ENCODE assay signal across 10 mouse cellular contexts in the genomic region with DNA sequence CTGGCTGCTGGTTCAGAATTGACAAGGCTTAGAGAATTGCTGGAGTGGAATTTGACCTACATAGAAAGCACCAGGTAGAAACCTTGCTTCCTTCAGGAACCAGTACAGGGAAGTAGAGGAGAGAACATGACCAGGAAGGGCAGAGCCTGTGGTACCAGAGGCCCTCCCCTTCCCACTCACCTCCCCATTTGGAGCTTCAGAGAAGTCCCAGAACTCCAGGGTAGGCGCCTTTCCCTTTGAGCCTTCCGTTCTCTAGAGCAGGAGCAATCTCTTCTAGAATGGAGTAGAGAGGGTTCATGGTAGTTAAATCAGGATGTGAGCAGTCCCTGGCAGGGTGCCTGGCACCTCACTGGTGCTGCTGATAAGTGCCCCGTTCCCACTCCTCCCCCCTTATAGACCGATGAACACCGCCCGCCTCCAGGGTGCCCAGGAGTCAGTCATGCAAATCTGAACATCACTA. TPM values are rescaled to one million over a fixed set of nuclear protein-coding genes. Genes with fewer than 3 reads are reported as not detected.
DNase-seq lines count a peak whose midpoint lies in the region; ATAC-seq and TF ChIP-seq lines count a peak whose summit lies in the region.
"Had no signal": no experiment of that assay in that cellular context is flagged by ENCODE, and none has a peak within 500 bp of the region (broad histone marks: within the 10 kb centered on the region; RNA-seq: fewer than 3 reads in every experiment).

No protein-coding gene starts in this region.

- 84% methylated on average over 6 of the region's 6 CpGs for WGBS in limb, embryonic 14.5 days
- 79% methylated on average over 6 of the region's 6 CpGs for WGBS in limb, embryonic 10.5 days
- WGBS in heart, embryonic 13.5 days, result 22% methylated on average over 6 of the region's 6 CpGs
- WGBS in kidney, embryonic 16.5 days, result 44% methylated on average over 6 of the region's 6 CpGs

- no peaks in the 10 kb centered on the region for H3K9me3 ChIP-seq in limb, embryonic 14.5 days (ENCODE audit: control insufficient read depth, low read length)
- no peaks in the 10 kb centered on the region for H3K9me3 ChIP-seq in limb, embryonic 10.5 days (replicated peaks)
- H3K9me3 ChIP-seq in heart, embryonic 13.5 days, result no peaks in the 10 kb centered on the region
- no peaks in the 10 kb centered on the region for H3K9me3 ChIP-seq in kidney, embryonic 16.5 days (ENCODE audit: low read length)

- no peak overlapping the region for H3K4me3 ChIP-seq in limb, embryonic 14.5 days (replicated peaks; ENCODE audit: low read length)
- H3K4me3 ChIP-seq in limb, embryonic 10.5 days, result no peak overlapping the region
- peak overlapping the region; percentile 16 for H3K4me3 ChIP-seq in heart, embryonic 13.5 days
- H3K4me3 ChIP-seq in kidney, embryonic 16.5 days (ENCODE audit: low read length), result no peak overlapping the region

- H3K4me2 ChIP-seq in limb, embryonic 14.5 days (replicated peaks; ENCODE audit: low read depth, low read length, severe bottlenecking), result no peak overlapping the region
- peak overlapping the region; percentile 83 for H3K4me2 ChIP-seq in heart, embryonic 13.5 days
- H3K4me2 ChIP-seq in kidney, embryonic 16.5 days (replicated peaks; ENCODE audit: low read depth, low read length), result no peak overlapping the region

- no peak for DNase-seq in limb, embryonic 14.5 days (ENCODE audit: low spot score)
- no peak for DNase-seq in limb, embryonic 10.5 days (ENCODE audit: low spot score)
- DNase-seq in adrenal gland, adult 18-20 months (ENCODE audit: low spot score in 2 of 2), result no peak
- DNase-seq in gastrocnemius, postnatal 10 days, result no peak
- DNase-seq: adrenal gland, adult 2 months; cerebellum, adult 11-12 months had no signal

- H3K27me3 ChIP-seq in limb, embryonic 14.5 days (ENCODE audit: control insufficient read depth, insufficient read depth, low read length), result no peaks in the 10 kb centered on the region
- no peaks in the 10 kb centered on the region for H3K27me3 ChIP-seq in limb, embryonic 10.5 days (ENCODE audit: low read depth, poor library complexity, severe bottlenecking)
- no peaks in the 10 kb centered on the region for H3K27me3 ChIP-seq in heart, embryonic 13.5 days (replicated peaks)
- H3K27me3 ChIP-seq in kidney, embryonic 16.5 days (ENCODE audit: insufficient read depth, low read length), result no peaks in the 10 kb centered on the region

- peaks cover 47% of the 10 kb centered on the region for H3K36me3 ChIP-seq in limb, embryonic 14.5 days (ENCODE audit: control insufficient read depth, insufficient read depth, low read length)
- peaks cover 76% of the 10 kb centered on the region for H3K36me3 ChIP-seq in limb, embryonic 10.5 days
- H3K36me3 ChIP-seq in heart, embryonic 13.5 days, result peaks cover 56% of the 10 kb centered on the region
- H3K36me3 ChIP-seq in kidney, embryonic 16.5 days (ENCODE audit: insufficient read depth, low read length), result peaks cover 4% of the 10 kb centered on the region; the same call in 1 of the 2 replicates

- peaks cover 15% of the 10 kb centered on the region for H3K4me1 ChIP-seq in limb, embryonic 14.5 days (ENCODE audit: control insufficient read depth, insufficient read depth, low read length)
- peaks cover 38% of the 10 kb centered on the region for H3K4me1 ChIP-seq in limb, embryonic 10.5 days
- peaks cover 100% of the 10 kb centered on the region for H3K4me1 ChIP-seq in heart, embryonic 13.5 days
- peaks cover 38% of the 10 kb centered on the region for H3K4me1 ChIP-seq in kidney, embryonic 16.5 days (ENCODE audit: insufficient read depth, low read length)

- no peak for TF ChIP-seq POLR2A in limb, embryonic 14.5 days (IDR thresholded peaks at IDR 0.05; ENCODE audit: borderline replicate concordance, extremely low read depth, insufficient read depth, insufficient read length)

- 0 out of 2 replicates have a peak overlapping the region, but pooled peaks have one; percentile 7 for H3K9ac ChIP-seq in limb, embryonic 14.5 days (ENCODE audit: low read depth, low read length, severe bottlenecking)
- peak overlapping the region; percentile 98 for H3K9ac ChIP-seq in heart, embryonic 13.5 days
- no peak overlapping the region for H3K9ac ChIP-seq in kidney, embryonic 16.5 days (replicated peaks; ENCODE audit: low read length)

- no peak overlapping the region for H3K27ac ChIP-seq in limb, embryonic 14.5 days (replicated peaks; ENCODE audit: low read depth, low read length)
- no peak overlapping the region for H3K27ac ChIP-seq in limb, embryonic 10.5 days
- H3K27ac ChIP-seq in heart, embryonic 13.5 days (replicated peaks), result peak overlapping the region; percentile 87
- peak overlapping the region; percentile 9; the same call in 1 of the 2 replicates for H3K27ac ChIP-seq in kidney, embryonic 16.5 days (ENCODE audit: low read length)

- no peak for ATAC-seq in limb, embryonic 14.5 days (ENCODE audit: low FRiP score, low read depth)
- no peak for ATAC-seq in heart, embryonic 13.5 days (ENCODE audit: extremely low read depth, insufficient number of reproducible peaks, low FRiP score, low TSS enrichment)
- 0 out of 2 replicates have a peak, but pooled peaks have one; percentile 36 for ATAC-seq in kidney, embryonic 16.5 days (ENCODE audit: low FRiP score, low TSS enrichment)
- peak; percentile 86 for ATAC-seq in megakaryocyte progenitor cell, adult 5-6 weeks (replicated peaks; ENCODE audit: poor library complexity)
- ATAC-seq in inflammation-experienced regulatory T-cells, adult 6 months, result no peak

RNA-seq across cellular contexts. Expression of a gene that starts 7.1 kb away (rescaled TPM):
- 108 and 155 TPM in 2 replicates for polyA plus RNA-seq in limb, embryonic 14.5 days (2012; rRNA removed)
- polyA plus RNA-seq in limb, embryonic 14.5 days (2014; fragmentation: Nextera tagmentation; extraction: Ambion mirVana), result 134 and 141 TPM in 2 replicates
- polyA plus RNA-seq in limb, embryonic 10.5 days (2016; fragmentation: Nextera tagmentation; extraction: Ambion mirVana), result 110 and 139 TPM in 2 replicates
- polyA plus RNA-seq in heart, embryonic 13.5 days (2015; fragmentation: Nextera tagmentation; extraction: Ambion mirVana), result 180 and 217 TPM in 2 replicates
- 98.6 and 98.8 TPM in 2 replicates for polyA plus RNA-seq in kidney, embryonic 16.5 days (2015; fragmentation: Nextera tagmentation; extraction: Ambion mirVana)
- 7.7 and 11.5 TPM in 2 replicates for total RNA-seq in megakaryocyte progenitor cell, adult 5-6 weeks (2015)
- 7.4 and 8.6 TPM in 2 replicates for total RNA-seq in megakaryocyte progenitor cell, adult 5-6 weeks (2017)
- total RNA-seq in adrenal gland, adult 18-20 months (2021), result 10 to 100 TPM; 20.9 to 29.3 TPM
- 1 to 10 TPM; 5.2 to 5.4 TPM for total RNA-seq in gastrocnemius, postnatal 10 days (2021)
- 10 to 100 TPM; 29.4 to 37.6 (median 36.4) TPM for polyA plus RNA-seq in inflammation-experienced regulatory T-cells, adult 6 months (2017; shearing (Covaris generic))

RNA-seq across cellular contexts. Expression of a gene that starts 58.4 kb away (rescaled TPM):
- polyA plus RNA-seq in limb, embryonic 14.5 days (2012; rRNA removed), result 10.6 and 13.1 TPM in 2 replicates
- 7.2 TPM in 2 replicates for polyA plus RNA-seq in limb, embryonic 14.5 days (2014; fragmentation: Nextera tagmentation; extraction: Ambion mirVana)
- 10.1 and 10.3 TPM in 2 replicates for polyA plus RNA-seq in limb, embryonic 10.5 days (2016; fragmentation: Nextera tagmentation; extraction: Ambion mirVana)
- 8.5 and 9.5 TPM in 2 replicates for polyA plus RNA-seq in heart, embryonic 13.5 days (2015; fragmentation: Nextera tagmentation; extraction: Ambion mirVana)
- polyA plus RNA-seq in kidney, embryonic 16.5 days (2015; fragmentation: Nextera tagmentation; extraction: Ambion mirVana), result 9.5 and 9.8 TPM in 2 replicates
- 3.2 and 3.5 TPM in 2 replicates for total RNA-seq in megakaryocyte progenitor cell, adult 5-6 weeks (2015)
- 2.5 and 5.2 TPM in 2 replicates for total RNA-seq in megakaryocyte progenitor cell, adult 5-6 weeks (2017)
- 10 to 100 TPM; 12.0 to 19.4 TPM for total RNA-seq in adrenal gland, adult 18-20 months (2021)
- total RNA-seq in gastrocnemius, postnatal 10 days (2021), result 1 to 10 TPM; 8.7 to 8.9 TPM
- polyA plus RNA-seq in inflammation-experienced regulatory T-cells, adult 6 months (2017; shearing (Covaris generic)), result 1 to 10 TPM; 4.2 to 5.4 (median 4.4) TPM

Comparison
In these comparisons a context has a peak if more than half of its experiments do, and no peak if none do; other contexts are left out.
1. ATAC-seq: peak in kidney, embryonic 16.5 days (single experiment) and megakaryocyte progenitor cell, adult 5-6 weeks (single experiment); none in limb, embryonic 14.5 days (single experiment), heart, embryonic 13.5 days (single experiment) and inflammation-experienced regulatory T-cells, adult 6 months (single experiment).
2. H3K27ac ChIP-seq: peak in heart, embryonic 13.5 days (single experiment) and kidney, embryonic 16.5 days (single experiment); none in limb, embryonic 14.5 days (single experiment) and limb, embryonic 10.5 days (single experiment).